Mouse (Mus musculus): ENCODE data around the gene Adgre4. TPM values are rescaled to one million over a fixed set of nuclear protein-coding genes. Genes with fewer than 3 reads are reported as not detected.
A peak's percentile ranks its signal among the peaks of the same experiment; 100 is the strongest.
"Not testable (repeated sequence)": the region's sequence is repeated elsewhere in the genome, so short reads cannot be mapped to it uniquely, and the experiment has no call there.

The Adgre4 gene
- polyA plus RNA-seq, 1 experiment from 2014 or later: 2.4 TPM

- Histone ChIP-seq H3K27ac (peak within 1 kb of the TSS; percentile 60), H3K79me2 (ENCODE audit: inconsistent target) (peaks cover 43% of the 10 kb centered on the region), H3K4me3 (ENCODE audit: inconsistent target) (peak within 1 kb of the TSS; percentile 52)
- not testable (repeated sequence) for H3K36me3 ChIP-seq (ENCODE audit: inconsistent target)
- WGBS (ENCODE audit: missing documents): 0% methylated on average over 21 of the region's 53 CpGs
Observed at GRCm38 (mm10) chr17:55878636-55879369, 129.0 kb downstream of the Adgre4 start, which contains the start of gene Zfp119a. Gene Zfp119a, minus strand, starts transcription at chr17:55878930.

DNA sequence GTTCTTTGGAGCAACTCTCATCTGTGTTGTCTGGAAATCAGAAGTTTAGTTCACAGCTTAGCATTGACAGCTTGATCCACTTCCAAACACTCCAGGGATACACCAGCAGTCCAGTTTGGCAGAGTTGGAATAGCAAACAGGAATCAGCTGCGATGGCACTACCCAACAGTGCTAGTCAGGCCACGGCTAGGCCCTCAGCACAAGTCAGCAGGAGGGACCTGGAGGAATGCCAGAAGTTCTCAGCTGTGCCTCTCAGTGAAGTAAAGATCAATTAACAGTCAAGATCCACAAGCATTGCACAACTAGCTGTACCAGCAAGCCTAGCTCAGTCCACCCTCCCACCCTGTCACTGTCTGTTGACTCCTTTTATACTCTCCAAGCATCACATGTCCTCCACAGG is 133.8 kb downstream of the Adgre4 start:
- Histone ChIP-seq H3K79me2 (ENCODE audit: inconsistent target) (no peaks in the 10 kb centered on the region), H3K27ac (no peak overlapping the region), H3K36me3 (ENCODE audit: inconsistent target) (no peaks in the 10 kb centered on the region), H3K4me3 (ENCODE audit: inconsistent target) (no peak overlapping the region)
- 53% methylated on average over 2 of the region's 2 CpGs for WGBS (ENCODE audit: missing documents)

GRCm38 (mm10) chr17:55884912-55885311 is 135.1 kb downstream of the Adgre4 start:
- WGBS (ENCODE audit: missing documents): 94% methylated on average over 2 of the region's 2 CpGs
- Histone ChIP-seq H3K36me3 (ENCODE audit: inconsistent target) (no peaks in the 10 kb centered on the region), H3K79me2 (ENCODE audit: inconsistent target) (no peaks in the 10 kb centered on the region), H3K4me3 (ENCODE audit: inconsistent target) (no peak overlapping the region), H3K27ac (no peak overlapping the region)

- H3K36me3 ChIP-seq (ENCODE audit: inconsistent target): peaks cover 18% of the 10 kb centered on the region
- peak overlapping the region; percentile 33; the same call in 1 of the 2 replicates for H3K4me3 ChIP-seq (ENCODE audit: inconsistent target)
- 11% methylated on average over 6 of the region's 8 CpGs for WGBS (ENCODE audit: missing documents)
- peaks cover 21% of the 10 kb centered on the region for H3K79me2 ChIP-seq (ENCODE audit: inconsistent target)
- peak overlapping the region; percentile 40 for H3K27ac ChIP-seq
Observed at GRCm38 (mm10) chr17:55892406-55892955, 142.7 kb downstream of the Adgre4 start.

GRCm38 (mm10) chr17:55903087-55903486 is 153.3 kb downstream of the Adgre4 start:
- no peak overlapping the region for H3K27ac ChIP-seq
- no peak overlapping the region for H3K4me3 ChIP-seq (ENCODE audit: inconsistent target)
- H3K36me3 ChIP-seq (ENCODE audit: inconsistent target): peaks cover 1% of the 10 kb centered on the region; the same call in 1 of the 2 replicates
- H3K79me2 ChIP-seq (ENCODE audit: inconsistent target): no peaks in the 10 kb centered on the region
- 61% methylated on average over 2 of the region's 2 CpGs for WGBS (ENCODE audit: missing documents)

Other genes starting within 250 kb of the Adgre4 start
- not detected in 3 replicates for gene Vmn2r118, start 124.8 kb upstream of the Adgre4 start, polyA plus RNA-seq (2018)
- 6.4 to 23.1 TPM (median 13.3 TPM) in 3 replicates for gene Pot1b, start 37.4 kb upstream of the Adgre4 start, polyA plus RNA-seq (2018)
- gene Zfp119a, start 128.9 kb downstream of the Adgre4 start, polyA plus RNA-seq (2018): 3.7 to 8.0 TPM (median 5.0 TPM) in 3 replicates
- 5.9 to 12.3 TPM (median 6.4 TPM) in 3 replicates for gene Zfp959, start 142.1 kb downstream of the Adgre4 start, polyA plus RNA-seq (2018)
- 4.5 to 7.3 TPM (median 5.6 TPM) in 3 replicates for gene Zfp119b, start 199.5 kb downstream of the Adgre4 start, polyA plus RNA-seq (2018)
- 47.4 to 91.9 TPM (median 63.3 TPM) in 3 replicates for gene Ebi3, start 202.7 kb downstream of the Adgre4 start, polyA plus RNA-seq (2018)
- gene Yju2, start 209.1 kb downstream of the Adgre4 start, polyA plus RNA-seq (2018): 10.7 to 11.5 TPM (median 10.8 TPM) in 3 replicates
- gene Shd, start 220.5 kb downstream of the Adgre4 start, polyA plus RNA-seq (2018): not detected in 3 replicates
- not detected in 3 replicates for gene Fsd1, start 236.5 kb downstream of the Adgre4 start, polyA plus RNA-seq (2018)